Mouse (Mus musculus): ENCODE results near the gene Mitf. TPM values are rescaled to one million over a fixed set of nuclear protein-coding genes. Genes with fewer than 3 reads are reported as not detected.

The Mitf gene
- polyA plus RNA-seq, 1 experiment from 2014 or later, result 0.89 TPM

GRCm38 (mm10) chr6:97880363-97880762 lies 73.5 kb downstream of the Mitf start:
- H3K9ac ChIP-seq (replicated peaks), result no peak overlapping the region
- no peaks in the 10 kb centered on the region for H3K27me3 ChIP-seq (ENCODE audit: insufficient read depth, low read length)
- H3K4me1 ChIP-seq (ENCODE audit: insufficient read depth), result no peaks in the 10 kb centered on the region
- no peak overlapping the region for H3K27ac ChIP-seq (ENCODE audit: low read depth)
- H3K9me3 ChIP-seq (ENCODE audit: low read length), result no peaks in the 10 kb centered on the region
- WGBS (ENCODE audit: insufficient replicate concordance), result 64% methylated on average over 5 of the region's 5 CpGs
- DNase-seq (no peak), ATAC-seq (no peak)
- no peak for TF ChIP-seq CTCF (IDR thresholded peaks at IDR 0.05; ENCODE audit: low read depth)
- TF ChIP-seq EP300 (IDR thresholded peaks at IDR 0.05; ENCODE audit: low read depth), result no peak
- no peaks in the 10 kb centered on the region for H3K36me3 ChIP-seq (replicated peaks; ENCODE audit: insufficient read depth, low read length)
- H3K4me2 ChIP-seq (ENCODE audit: low read depth, low read length), result no peak overlapping the region
- H3K4me3 ChIP-seq (ENCODE audit: low read depth, low read length), result no peak overlapping the region

GRCm38 (mm10) chr6:97881935-97882334 lies 75.1 kb downstream of the Mitf start:
- DNase-seq, result no peak
- WGBS (ENCODE audit: insufficient replicate concordance), result 55% methylated on average over 3 of the region's 3 CpGs

GRCm38 (mm10) chr6:97882931-97883330 lies 76.1 kb downstream of the Mitf start:
- WGBS (ENCODE audit: insufficient replicate concordance), result 84% methylated on average over 8 of the region's 8 CpGs
- Histone ChIP-seq H3K4me3 (ENCODE audit: low read depth, low read length) (no peak overlapping the region), H3K4me1 (ENCODE audit: insufficient read depth) (no peaks in the 10 kb centered on the region), H3K36me3 (replicated peaks; ENCODE audit: insufficient read depth, low read length) (no peaks in the 10 kb centered on the region), H3K9ac (replicated peaks) (no peak overlapping the region), H3K9me3 (ENCODE audit: low read length) (no peaks in the 10 kb centered on the region), H3K27ac (ENCODE audit: low read depth) (no peak overlapping the region), H3K27me3 (ENCODE audit: insufficient read depth, low read length) (no peaks in the 10 kb centered on the region), H3K4me2 (ENCODE audit: low read depth, low read length) (no peak overlapping the region)
- TF ChIP-seq EP300 (IDR thresholded peaks at IDR 0.05; ENCODE audit: low read depth), result no peak
- TF ChIP-seq CTCF (IDR thresholded peaks at IDR 0.05; ENCODE audit: low read depth), result no peak
- ATAC-seq (no peak), DNase-seq (no peak)

More at GRCm38 (mm10) chr6:97881935-97882334, 75.1 kb downstream of the Mitf start:
- Histone ChIP-seq H3K27ac (ENCODE audit: low read depth) (no peak overlapping the region), H3K27me3 (ENCODE audit: insufficient read depth, low read length) (no peaks in the 10 kb centered on the region), H3K4me2 (ENCODE audit: low read depth, low read length) (no peak overlapping the region), H3K36me3 (replicated peaks; ENCODE audit: insufficient read depth, low read length) (no peaks in the 10 kb centered on the region), H3K9ac (replicated peaks) (no peak overlapping the region), H3K4me1 (ENCODE audit: insufficient read depth) (no peaks in the 10 kb centered on the region), H3K9me3 (ENCODE audit: low read length) (no peaks in the 10 kb centered on the region), H3K4me3 (ENCODE audit: low read depth, low read length) (no peak overlapping the region)
- ATAC-seq, result no peak
- no peak for TF ChIP-seq CTCF (IDR thresholded peaks at IDR 0.05; ENCODE audit: low read depth)
- no peak for TF ChIP-seq EP300 (IDR thresholded peaks at IDR 0.05; ENCODE audit: low read depth)

- H3K9ac ChIP-seq (replicated peaks), result no peak overlapping the region
- H3K36me3 ChIP-seq (replicated peaks; ENCODE audit: insufficient read depth, low read length), result no peaks in the 10 kb centered on the region
- ATAC-seq (no peak), DNase-seq (no peak)
- no peak overlapping the region for H3K4me3 ChIP-seq (ENCODE audit: low read depth, low read length)
- H3K4me1 ChIP-seq (ENCODE audit: insufficient read depth), result no peaks in the 10 kb centered on the region
- H3K4me2 ChIP-seq (ENCODE audit: low read depth, low read length), result no peak overlapping the region
- TF ChIP-seq EP300 (IDR thresholded peaks at IDR 0.05; ENCODE audit: low read depth), result no peak
- TF ChIP-seq CTCF (IDR thresholded peaks at IDR 0.05; ENCODE audit: low read depth), result no peak
- 54% methylated on average over 2 of the region's 2 CpGs for WGBS (ENCODE audit: insufficient replicate concordance)
- H3K27me3 ChIP-seq (ENCODE audit: insufficient read depth, low read length), result no peaks in the 10 kb centered on the region
- no peak overlapping the region for H3K27ac ChIP-seq (ENCODE audit: low read depth)
- no peaks in the 10 kb centered on the region for H3K9me3 ChIP-seq (ENCODE audit: low read length)
These were observed 76.6 kb downstream of the Mitf start for GRCm38 (mm10) chr6:97883496-97883895.

- Histone ChIP-seq H3K27ac (ENCODE audit: low read depth) (no peak overlapping the region), H3K4me1 (ENCODE audit: insufficient read depth) (no peaks in the 10 kb centered on the region), H3K36me3 (replicated peaks; ENCODE audit: insufficient read depth, low read length) (no peaks in the 10 kb centered on the region), H3K4me3 (ENCODE audit: low read depth, low read length) (no peak overlapping the region), H3K27me3 (ENCODE audit: insufficient read depth, low read length) (no peaks in the 10 kb centered on the region), H3K4me2 (ENCODE audit: low read depth, low read length) (no peak overlapping the region), H3K9me3 (ENCODE audit: low read length) (no peaks in the 10 kb centered on the region), H3K9ac (replicated peaks) (no peak overlapping the region)
- TF ChIP-seq CTCF (IDR thresholded peaks at IDR 0.05; ENCODE audit: low read depth), result no peak
- TF ChIP-seq EP300 (IDR thresholded peaks at IDR 0.05; ENCODE audit: low read depth), result no peak
- ATAC-seq, result no peak
- no peak for DNase-seq
- WGBS (ENCODE audit: insufficient replicate concordance), result 74% methylated on average over 4 of the region's 4 CpGs
These were observed 78.1 kb downstream of the Mitf start for GRCm38 (mm10) chr6:97884971-97885370.

GRCm38 (mm10) chr6:97885606-97886005 lies 78.8 kb downstream of the Mitf start:
- ATAC-seq (no peak), DNase-seq (no peak)
- no peaks in the 10 kb centered on the region for H3K9me3 ChIP-seq (ENCODE audit: low read length)
- no peaks in the 10 kb centered on the region for H3K27me3 ChIP-seq (ENCODE audit: insufficient read depth, low read length)
- no peaks in the 10 kb centered on the region for H3K36me3 ChIP-seq (replicated peaks; ENCODE audit: insufficient read depth, low read length)
- H3K9ac ChIP-seq (replicated peaks), result no peak overlapping the region
- H3K27ac ChIP-seq (ENCODE audit: low read depth), result no peak overlapping the region
- no peak overlapping the region for H3K4me2 ChIP-seq (ENCODE audit: low read depth, low read length)
- H3K4me1 ChIP-seq (ENCODE audit: insufficient read depth), result no peaks in the 10 kb centered on the region
- WGBS (ENCODE audit: insufficient replicate concordance), result 75% methylated on average over 3 of the region's 3 CpGs
- H3K4me3 ChIP-seq (ENCODE audit: low read depth, low read length), result no peak overlapping the region
- TF ChIP-seq EP300 (IDR thresholded peaks at IDR 0.05; ENCODE audit: low read depth), result no peak
- TF ChIP-seq CTCF (IDR thresholded peaks at IDR 0.05; ENCODE audit: low read depth), result no peak

- DNase-seq (no peak), ATAC-seq (no peak)
- H3K4me1 ChIP-seq (ENCODE audit: insufficient read depth), result no peaks in the 10 kb centered on the region
- no peaks in the 10 kb centered on the region for H3K9me3 ChIP-seq (ENCODE audit: low read length)
- H3K9ac ChIP-seq (replicated peaks), result no peak overlapping the region
- WGBS (ENCODE audit: insufficient replicate concordance), result 24% methylated on average over 4 of the region's 4 CpGs
- TF ChIP-seq CTCF (IDR thresholded peaks at IDR 0.05; ENCODE audit: low read depth) (no peak), EP300 (IDR thresholded peaks at IDR 0.05; ENCODE audit: low read depth) (no peak)
- no peaks in the 10 kb centered on the region for H3K36me3 ChIP-seq (replicated peaks; ENCODE audit: insufficient read depth, low read length)
- H3K4me3 ChIP-seq (ENCODE audit: low read depth, low read length), result no peak overlapping the region
- H3K27ac ChIP-seq (ENCODE audit: low read depth), result no peak overlapping the region
- no peaks in the 10 kb centered on the region for H3K27me3 ChIP-seq (ENCODE audit: insufficient read depth, low read length)
- H3K4me2 ChIP-seq (ENCODE audit: low read depth, low read length), result no peak overlapping the region
These were observed 81.0 kb downstream of the Mitf start for GRCm38 (mm10) chr6:97887893-97888292.
